Mouse (Mus musculus) intestine, postnatal 0 days (tissue): ENCODE results near the gene Tmem151b. TPM values are rescaled to one million over a fixed set of nuclear protein-coding genes. Genes with fewer than 3 reads are reported as not detected.

ENCODE experiments used
- ATAC-seq: fragments of 200-750 bp; cut with Nextera tagmentation; 2 replicates; pipeline ENCODE4 v1.8.0; 2017; ENCODE audit warnings: mild to moderate bottlenecking, moderate TSS enrichment, moderate library complexity
- H3K27ac ChIP-seq: fragments of 300-500 bp; sonication (generic); 2 replicates; pipeline ENCODE4 v1.5.1; 2014; ENCODE audit warnings: mild to moderate bottlenecking, low read depth, low read length, moderate library complexity
- H3K27me3 ChIP-seq: fragments of 300-500 bp; sonication (generic); replicated peaks from 2 replicates; pipeline ENCODE4 v1.6.1; 2014; ENCODE audit warnings: low read length, mixed read lengths; ENCODE audit not compliant: control insufficient read depth, insufficient read depth
- H3K36me3 ChIP-seq: fragments of 300-500 bp; sonication (generic); 2 replicates; pipeline ENCODE4 v1.6.1; 2014; ENCODE audit warnings: mild to moderate bottlenecking, moderate library complexity; ENCODE audit not compliant: control insufficient read depth, insufficient read depth
- H3K4me1 ChIP-seq: fragments of 300-500 bp; sonication (generic); replicated peaks from 2 replicates; pipeline ENCODE4 v1.6.1; 2014; ENCODE audit warnings: antibody characterized with exemption, low read length, mixed read lengths; ENCODE audit not compliant: control insufficient read depth, insufficient read depth
- H3K4me2 ChIP-seq: fragments of 300-500 bp; sonication (generic); replicated peaks from 2 replicates; pipeline ENCODE4 v1.6.1; 2014; ENCODE audit warnings: low read depth, mild to moderate bottlenecking, moderate library complexity
- H3K4me3 ChIP-seq: fragments of 300-500 bp; sonication (generic); 2 replicates; pipeline ENCODE4 v1.5.1; 2014; ENCODE audit warnings: low read depth, low read length
- H3K9ac ChIP-seq: fragments of 300-500 bp; sonication (generic); 2 replicates; pipeline ENCODE4 v1.6.1; 2014; ENCODE audit warnings: mild to moderate bottlenecking, low read depth, low read length
- H3K9me3 ChIP-seq: fragments of 300-500 bp; sonication (generic); 2 replicates; pipeline ENCODE4 v1.6.1; 2016; ENCODE audit warnings: mixed run types; ENCODE audit not compliant: control insufficient read depth
- CTCF ChIP-seq: sonication (generic); IDR thresholded peaks from 2 replicates; pipeline ENCODE4 v1.5.1; 2016; ENCODE audit warnings: low read depth, mild to moderate bottlenecking, control low read depth, antibody characterized with exemption, moderate library complexity
- WGBS: fragments of 180-500 bp; shearing (Covaris S2); extraction: QIAGEN DNeasy Blood & Tissue Kit; methylation state at CpG from one replicate; pipeline ENCODE4 v1.1.7; 2014; 5-methylcytosine and 5-hydroxymethylcytosine counted together
- polyA plus RNA-seq: library from polyadenylated mRNA; unstranded; fragments of >200 nt; fragmentation: Nextera tagmentation; extraction: Ambion mirVana; gene quantifications from 2 replicates; pipeline ENCODE4 v1.2.1, GENCODE M21; 2015

Gene Tmem151b
- polyA plus RNA-seq, 1 experiment from 2014 or later = 0.68 TPM

GRCm38 (mm10) chr17:45536264-45536663 lies 13.2 kb downstream of the Tmem151b start:
- TF ChIP-seq CTCF = no peak
- H3K4me3 ChIP-seq = no peak overlapping the region
- H3K36me3 ChIP-seq = no peaks in the 10 kb centered on the region
- no peak for ATAC-seq
- no peaks in the 10 kb centered on the region for H3K9me3 ChIP-seq
- 14% methylated on average over 5 of the region's 5 CpGs for WGBS
- no peak overlapping the region for H3K27ac ChIP-seq
- H3K9ac ChIP-seq = no peak overlapping the region
- no peak overlapping the region for H3K4me2 ChIP-seq
- no peaks in the 10 kb centered on the region for H3K4me1 ChIP-seq
- peaks cover 37% of the 10 kb centered on the region for H3K27me3 ChIP-seq

GRCm38 (mm10) chr17:45532896-45533295 lies 16.6 kb downstream of the Tmem151b start:
- WGBS = 48% methylated on average over 15 of the region's 15 CpGs
- Histone ChIP-seq H3K9me3 (no peaks in the 10 kb centered on the region), H3K9ac (no peak overlapping the region), H3K27me3 (peaks cover 50% of the 10 kb centered on the region), H3K4me2 (no peak overlapping the region), H3K4me1 (no peaks in the 10 kb centered on the region), H3K27ac (no peak overlapping the region), H3K36me3 (no peaks in the 10 kb centered on the region), H3K4me3 (no peak overlapping the region)
- ATAC-seq = no peak
- no peak for TF ChIP-seq CTCF

- 38% methylated on average over 13 of the region's 13 CpGs for WGBS
Measured at GRCm38 (mm10) chr17:45530346-45530782, 19.1 kb downstream of the Tmem151b start.

GRCm38 (mm10) chr17:45526571-45526970 lies 22.9 kb downstream of the Tmem151b start:
- ATAC-seq = no peak
- no peak overlapping the region for H3K4me3 ChIP-seq
- H3K27ac ChIP-seq = no peak overlapping the region
- peaks cover 28% of the 10 kb centered on the region for H3K27me3 ChIP-seq
- no peak overlapping the region for H3K9ac ChIP-seq
- 21% methylated on average over 5 of the region's 5 CpGs for WGBS
- no peak for TF ChIP-seq CTCF
- no peak overlapping the region for H3K4me2 ChIP-seq
- no peaks in the 10 kb centered on the region for H3K36me3 ChIP-seq
- no peaks in the 10 kb centered on the region for H3K4me1 ChIP-seq
- H3K9me3 ChIP-seq = no peaks in the 10 kb centered on the region

More at GRCm38 (mm10) chr17:45530346-45530782, 19.1 kb downstream of the Tmem151b start:
- Histone ChIP-seq H3K27ac (no peak overlapping the region), H3K27me3 (peaks cover 40% of the 10 kb centered on the region), H3K9me3 (no peaks in the 10 kb centered on the region), H3K4me2 (no peak overlapping the region), H3K9ac (no peak overlapping the region), H3K36me3 (no peaks in the 10 kb centered on the region), H3K4me1 (no peaks in the 10 kb centered on the region), H3K4me3 (no peak overlapping the region)
- TF ChIP-seq CTCF = no peak
- no peak for ATAC-seq

- Histone ChIP-seq H3K27me3 (peaks cover 19% of the 10 kb centered on the region), H3K36me3 (no peaks in the 10 kb centered on the region; the same call in 1 of the 2 replicates), H3K9me3 (no peaks in the 10 kb centered on the region), H3K9ac (no peak overlapping the region), H3K4me3 (no peak overlapping the region), H3K4me2 (no peak overlapping the region), H3K4me1 (no peaks in the 10 kb centered on the region), H3K27ac (no peak overlapping the region)
- WGBS = 61% methylated on average over 4 of the region's 4 CpGs
- no peak for TF ChIP-seq CTCF
- ATAC-seq = no peak
Measured at GRCm38 (mm10) chr17:45524961-45525360, 24.5 kb downstream of the Tmem151b start.

- under 1% methylated on average over 20 of the region's 21 CpGs for WGBS
- Histone ChIP-seq H3K9ac (no peak within 1 kb of the TSS), H3K4me2 (peak within 1 kb of the TSS; percentile 55), H3K27ac (no peak within 1 kb of the TSS), H3K4me1 (no peaks in the 10 kb centered on the region), H3K4me3 (peak within 1 kb of the TSS; percentile 14), H3K9me3 (no peaks in the 10 kb centered on the region), H3K27me3 (peaks cover 9% of the 10 kb centered on the region; the same call in 1 of the 2 replicates), H3K36me3 (peaks cover 6% of the 10 kb centered on the region; the same call in 1 of the 2 replicates)
- TF ChIP-seq CTCF = no peak
- ATAC-seq = no peak
Measured at GRCm38 (mm10) chr17:45523263-45523662, 26.2 kb downstream of the Tmem151b start, which contains the start of gene Tcte1. Tcte1 (plus strand) TSS chr17:45523434.

- no peak overlapping the region for H3K27ac ChIP-seq
- peaks cover 16% of the 10 kb centered on the region; the same call in 1 of the 2 replicates for H3K36me3 ChIP-seq
- H3K27me3 ChIP-seq = peaks cover 9% of the 10 kb centered on the region; the same call in 1 of the 2 replicates
- no peaks in the 10 kb centered on the region for H3K4me1 ChIP-seq
- TF ChIP-seq CTCF = no peak
- H3K4me3 ChIP-seq = no peak overlapping the region
- H3K9ac ChIP-seq = no peak overlapping the region
- no peak for ATAC-seq
- WGBS = 83% methylated on average over 11 of the region's 11 CpGs
- H3K4me2 ChIP-seq = no peak overlapping the region
- no peaks in the 10 kb centered on the region for H3K9me3 ChIP-seq
Measured at GRCm38 (mm10) chr17:45520136-45520535, 29.3 kb downstream of the Tmem151b start.
